Mouse (Mus musculus) cerebellum, adult 9-11 months (tissue): ENCODE data around the gene Hephl1.
A peak's percentile ranks its signal among the peaks of the same experiment; 100 is the strongest.

ENCODE experiments used
- DNase-seq: peaks from one replicate; pipeline ENCODE4 v3.0.0; 2022

Hephl1 gene

GRCm38 (mm10) chr9:15045740-15046139 is 66.2 kb downstream of the Hephl1 start:
- DNase-seq = no peak

- no peak for DNase-seq
These were observed 66.7 kb downstream of the Hephl1 start, which contains the start of gene Panx1 for GRCm38 (mm10) chr9:15045084-15045669. Panx1 (minus strand) TSS chr9:15045478.

GRCm38 (mm10) chr9:15044391-15045083 is 67.4 kb downstream of the Hephl1 start:
- DNase-seq = no peak

- DNase-seq = no peak
These were observed 70.4 kb downstream of the Hephl1 start for GRCm38 (mm10) chr9:15041556-15041955.

- no peak for DNase-seq
These were observed 72.1 kb downstream of the Hephl1 start for GRCm38 (mm10) chr9:15039848-15040247.

GRCm38 (mm10) chr9:15037704-15038103 is 74.2 kb downstream of the Hephl1 start:
- DNase-seq = no peak

- no peak for DNase-seq
These were observed 74.7 kb downstream of the Hephl1 start for GRCm38 (mm10) chr9:15037237-15037636.

- DNase-seq = no peak
These were observed 75.1 kb downstream of the Hephl1 start for GRCm38 (mm10) chr9:15036807-15037206.

- DNase-seq = no peak
These were observed 75.5 kb downstream of the Hephl1 start for GRCm38 (mm10) chr9:15036405-15036804.

- DNase-seq = no peak
These were observed 75.9 kb downstream of the Hephl1 start for GRCm38 (mm10) chr9:15035979-15036378.

- no peak for DNase-seq
These were observed 77.2 kb downstream of the Hephl1 start for GRCm38 (mm10) chr9:15034546-15035273.

GRCm38 (mm10) chr9:15033568-15034160 is 78.2 kb downstream of the Hephl1 start:
- DNase-seq = no peak

GRCm38 (mm10) chr9:15032797-15033196 is 79.1 kb downstream of the Hephl1 start:
- DNase-seq = no peak

- DNase-seq = no peak
These were observed 81.1 kb downstream of the Hephl1 start for GRCm38 (mm10) chr9:15030771-15031170.

- no peak for DNase-seq
These were observed 82.7 kb downstream of the Hephl1 start for GRCm38 (mm10) chr9:15029025-15029727.

GRCm38 (mm10) chr9:15027725-15028124 is 84.2 kb downstream of the Hephl1 start:
- no peak for DNase-seq

- no peak for DNase-seq
These were observed 88.9 kb downstream of the Hephl1 start for GRCm38 (mm10) chr9:15023049-15023448.

- DNase-seq = no peak
These were observed 90.8 kb downstream of the Hephl1 start for GRCm38 (mm10) chr9:15021156-15021555.

- DNase-seq = no peak
These were observed 91.3 kb downstream of the Hephl1 start for GRCm38 (mm10) chr9:15020561-15021080.

GRCm38 (mm10) chr9:15018756-15019131 is 93.2 kb downstream of the Hephl1 start:
- DNase-seq = no peak

GRCm38 (mm10) chr9:15017791-15018755 is 93.8 kb downstream of the Hephl1 start:
- peak; percentile 79 for DNase-seq
